Mouse (Mus musculus): Measurements from ENCODE around the gene Ccdc66. TPM values are rescaled to one million over a fixed set of nuclear protein-coding genes. Genes with fewer than 3 reads are reported as not detected.

Gene Ccdc66
- polyA plus RNA-seq (2017; shearing (Covaris generic)), result 10 to 100 TPM; 13.5 to 23.3 TPM

GRCm38 (mm10) chr14:27507894-27508643 lies at the start of gene Ccdc66:
Ccdc66 (minus strand) TSS chr14:27508460.
- ATAC-seq, result peak; percentile 90

GRCm38 (mm10) chr14:27543838-27544426 lies 35.7 kb upstream of the Ccdc66 start:
- ATAC-seq, result no peak

GRCm38 (mm10) chr14:27536441-27536840 lies 28.2 kb upstream of the Ccdc66 start:
- no peak for ATAC-seq

- ATAC-seq, result no peak
Measured at GRCm38 (mm10) chr14:27524541-27524940, 16.3 kb upstream of the Ccdc66 start.

GRCm38 (mm10) chr14:27508644-27509301 lies 513 bp upstream of the Ccdc66 start:
- ATAC-seq, result no peak

GRCm38 (mm10) chr14:27501096-27501495 lies 7.2 kb downstream of the Ccdc66 start:
- ATAC-seq, result no peak

- ATAC-seq, result no peak
Measured at GRCm38 (mm10) chr14:27493516-27493915, 14.7 kb downstream of the Ccdc66 start.

GRCm38 (mm10) chr14:27491399-27491798 lies 16.9 kb downstream of the Ccdc66 start:
- ATAC-seq, result no peak

- no peak for ATAC-seq
Measured at GRCm38 (mm10) chr14:27446963-27447362, 61.3 kb downstream of the Ccdc66 start.

GRCm38 (mm10) chr14:27444851-27445281 lies 63.4 kb downstream of the Ccdc66 start:
- no peak for ATAC-seq

GRCm38 (mm10) chr14:27440921-27441320 lies 67.3 kb downstream of the Ccdc66 start:
- peak; percentile 43 for ATAC-seq

GRCm38 (mm10) chr14:27436826-27437225 lies 71.4 kb downstream of the Ccdc66 start:
- no peak for ATAC-seq

GRCm38 (mm10) chr14:27436116-27436515 lies 72.1 kb downstream of the Ccdc66 start:
- ATAC-seq, result no peak

- no peak for ATAC-seq
Measured at GRCm38 (mm10) chr14:27432064-27432463, 76.2 kb downstream of the Ccdc66 start.

Other genes with a start within 250 kb of the Ccdc66 start
- 10 to 100 TPM; 37.8 to 48.1 TPM for gene Fam208a, start 79.6 kb downstream of the Ccdc66 start, polyA plus RNA-seq (2017; shearing (Covaris generic))
- gene Erc2, start 114.0 kb upstream of the Ccdc66 start, polyA plus RNA-seq (2017; shearing (Covaris generic)), result under 1 TPM in 1 of 2 experiments, not detected in 1; 0.38 TPM